Mouse (Mus musculus) cortical plate, adult 2 months (tissue): ENCODE measurements around the gene Snx1. TPM values are rescaled to one million over a fixed set of nuclear protein-coding genes. Genes with fewer than 3 reads are reported as not detected.

Source experiments
- H3K27ac ChIP-seq: fragments of 200-500 bp; 2 replicates; pipeline ENCODE4 v1.5.1; 2012; ENCODE audit warnings: low read length, control low read depth, inconsistent platforms; ENCODE audit not compliant: insufficient read depth
- H3K4me1 ChIP-seq: fragments of 200-500 bp; 2 replicates; pipeline ENCODE4 v1.6.1; 2011; ENCODE audit warnings: low read length; ENCODE audit not compliant: control insufficient read depth, insufficient read depth
- H3K4me3 ChIP-seq: fragments of 200-500 bp; 2 replicates; pipeline ENCODE4 v1.5.1; 2011; ENCODE audit warnings: mild to moderate bottlenecking, low read length, control low read depth; ENCODE audit not compliant: insufficient read depth
- CTCF ChIP-seq: fragments of 200-500 bp; IDR thresholded peaks from 2 replicates; pipeline ENCODE4 v1.5.1; 2011; ENCODE audit warnings: mild to moderate bottlenecking, control low read depth, low read length; ENCODE audit not compliant: insufficient read depth; ENCODE audit errors: extremely low read depth
- POLR2A ChIP-seq: fragments of 200-500 bp; IDR thresholded peaks from 2 replicates; pipeline ENCODE4 v1.6.1; 2011; ENCODE audit warnings: mild to moderate bottlenecking, low read length, control low read depth; ENCODE audit not compliant: insufficient read depth; ENCODE audit errors: extremely low read depth
- polyA plus RNA-seq: library from polyadenylated mRNA; depleted of rRNA; stranded (reverse); fragments of >200 nt; gene quantifications from 2 replicates; pipeline ENCODE4 v1.2.3, GENCODE M21; 2012

Snx1 gene
- polyA plus RNA-seq, 1 experiment, result 90.1 TPM

GRCm38 (mm10) chr9:66101577-66101976 lies 24.8 kb downstream of the Snx1 start:
- Histone ChIP-seq H3K4me3 (no peak overlapping the region), H3K27ac (peak overlapping the region; percentile 64; the same call in 1 of the 2 replicates), H3K4me1 (peaks cover 3% of the 10 kb centered on the region; the same call in 1 of the 2 replicates)
- TF ChIP-seq POLR2A (no peak), CTCF (no peak)

- Histone ChIP-seq H3K4me3 (no peak overlapping the region), H3K4me1 (peaks cover 2% of the 10 kb centered on the region; the same call in 1 of the 2 replicates), H3K27ac (no peak overlapping the region)
- TF ChIP-seq CTCF, result no peak
- no peak for TF ChIP-seq POLR2A
These were observed 33.7 kb downstream of the Snx1 start for GRCm38 (mm10) chr9:66092664-66093063.

GRCm38 (mm10) chr9:66091327-66092231 lies 34.8 kb downstream of the Snx1 start:
- TF ChIP-seq POLR2A (no peak), CTCF (no peak)
- Histone ChIP-seq H3K27ac (no peak overlapping the region), H3K4me1 (peaks cover 2% of the 10 kb centered on the region; the same call in 1 of the 2 replicates), H3K4me3 (no peak overlapping the region)

GRCm38 (mm10) chr9:66090593-66091244 lies 35.7 kb downstream of the Snx1 start:
- TF ChIP-seq CTCF (no peak), POLR2A (peak; percentile 7; the same call in 1 of the 2 replicates)
- H3K4me1 ChIP-seq, result peaks cover 2% of the 10 kb centered on the region; the same call in 1 of the 2 replicates
- H3K4me3 ChIP-seq, result no peak overlapping the region
- no peak overlapping the region for H3K27ac ChIP-seq

- peaks cover 2% of the 10 kb centered on the region; the same call in 1 of the 2 replicates for H3K4me1 ChIP-seq
- no peak overlapping the region for H3K4me3 ChIP-seq
- TF ChIP-seq POLR2A (no peak), CTCF (peak; percentile 77)
- H3K27ac ChIP-seq, result no peak overlapping the region
These were observed 38.0 kb downstream of the Snx1 start for GRCm38 (mm10) chr9:66088411-66088810.

GRCm38 (mm10) chr9:66087062-66087461 lies 39.3 kb downstream of the Snx1 start:
- Histone ChIP-seq H3K4me1 (no peaks in the 10 kb centered on the region; the same call in 1 of the 2 replicates), H3K27ac (no peak overlapping the region), H3K4me3 (no peak overlapping the region)
- TF ChIP-seq POLR2A (no peak), CTCF (no peak)

GRCm38 (mm10) chr9:66084171-66084570 lies 42.2 kb downstream of the Snx1 start:
- TF ChIP-seq CTCF (no peak), POLR2A (no peak)
- no peak overlapping the region for H3K4me3 ChIP-seq
- H3K4me1 ChIP-seq, result no peaks in the 10 kb centered on the region
- no peak overlapping the region for H3K27ac ChIP-seq

- Histone ChIP-seq H3K27ac (no peak overlapping the region), H3K4me3 (no peak overlapping the region), H3K4me1 (no peaks in the 10 kb centered on the region)
- TF ChIP-seq POLR2A (no peak), CTCF (no peak)
These were observed 44.4 kb downstream of the Snx1 start for GRCm38 (mm10) chr9:66081999-66082398.

- Histone ChIP-seq H3K27ac (no peak overlapping the region), H3K4me3 (no peak overlapping the region), H3K4me1 (no peaks in the 10 kb centered on the region)
- TF ChIP-seq POLR2A (no peak), CTCF (no peak)
These were observed 45.5 kb downstream of the Snx1 start for GRCm38 (mm10) chr9:66080804-66081459.
